Mouse (Mus musculus) thymus, adult 2 months (tissue): ENCODE measurements around the gene Mettl9. TPM values are rescaled to one million over a fixed set of nuclear protein-coding genes. Genes with fewer than 3 reads are reported as not detected.

Experiments
- DNase-seq: peaks from one replicate; pipeline ENCODE4 v3.0.0; 2021
- H3K27ac ChIP-seq: fragments of 200-500 bp; 2 replicates; pipeline ENCODE4 v1.5.1; 2012; ENCODE audit warnings: low read length, control low read depth; ENCODE audit not compliant: control insufficient read depth, insufficient read depth
- H3K27me3 ChIP-seq: fragments of 200-500 bp; 2 replicates; pipeline ENCODE4 v1.6.1; 2012; ENCODE audit warnings: mild to moderate bottlenecking, low read length, moderate library complexity, mixed read lengths; ENCODE audit not compliant: control insufficient read depth, insufficient read depth
- H3K36me3 ChIP-seq: fragments of 200-500 bp; 2 replicates; pipeline ENCODE4 v1.6.1; 2012; ENCODE audit warnings: mild to moderate bottlenecking, low read length, moderate library complexity; ENCODE audit not compliant: control insufficient read depth, insufficient read depth
- H3K4me1 ChIP-seq: fragments of 200-500 bp; replicated peaks from 2 replicates; pipeline ENCODE4 v1.6.1; 2012; ENCODE audit warnings: low read length; ENCODE audit not compliant: control insufficient read depth, insufficient read depth
- H3K4me3 ChIP-seq: fragments of 200-500 bp; 2 replicates; pipeline ENCODE4 v1.5.1; 2012; ENCODE audit warnings: mild to moderate bottlenecking, low read length, control low read depth, moderate library complexity; ENCODE audit not compliant: control insufficient read depth, insufficient read depth
- CTCF ChIP-seq: fragments of 200-500 bp; IDR thresholded peaks from 2 replicates; pipeline ENCODE4 v1.5.1; 2012; ENCODE audit warnings: mild to moderate bottlenecking, control low read depth, low read length, moderate library complexity, borderline replicate concordance; ENCODE audit not compliant: control insufficient read depth, poor library complexity, insufficient read depth; ENCODE audit errors: extremely low read depth
- POLR2A ChIP-seq: fragments of 200-500 bp; IDR thresholded peaks from 2 replicates; pipeline ENCODE4 v1.6.1; 2012; ENCODE audit warnings: mild to moderate bottlenecking, low read length, control low read depth, moderate library complexity; ENCODE audit not compliant: control insufficient read depth, poor library complexity, insufficient read depth; ENCODE audit errors: extremely low read depth
- WGBS: fragments of 180-500 bp; shearing (Covaris S2); methylation state at CpG from one replicate; pipeline ENCODE4 v1.1.7; 2018; 5-methylcytosine and 5-hydroxymethylcytosine counted together
- polyA plus RNA-seq: library from polyadenylated mRNA; depleted of rRNA; stranded (reverse); fragments of >200 nt; gene quantifications from 2 replicates; pipeline ENCODE4 v1.2.3, GENCODE M21; 2012

The Mettl9 gene
- polyA plus RNA-seq, 1 experiment: 20.7 TPM

- H3K36me3 ChIP-seq: no peaks in the 10 kb centered on the region; the same call in 1 of the 2 replicates
- H3K27ac ChIP-seq: no peak overlapping the region
- no peak for DNase-seq
- TF ChIP-seq POLR2A (no peak), CTCF (no peak)
- no peaks in the 10 kb centered on the region for H3K4me1 ChIP-seq
- H3K27me3 ChIP-seq: no peaks in the 10 kb centered on the region
- WGBS: 93% methylated on average over 4 of the region's 4 CpGs
- no peak overlapping the region for H3K4me3 ChIP-seq
Observed at GRCm38 (mm10) chr7:121071276-121071675, 37.0 kb downstream of the Mettl9 start.

- no peak for DNase-seq
- TF ChIP-seq POLR2A (no peak), CTCF (no peak)
- Histone ChIP-seq H3K4me1 (no peaks in the 10 kb centered on the region), H3K27ac (no peak overlapping the region), H3K36me3 (no peaks in the 10 kb centered on the region; the same call in 1 of the 2 replicates), H3K27me3 (no peaks in the 10 kb centered on the region), H3K4me3 (no peak overlapping the region)
- WGBS: 86% methylated on average over 5 of the region's 5 CpGs
Observed at GRCm38 (mm10) chr7:121072506-121072905, 38.3 kb downstream of the Mettl9 start.

- H3K27me3 ChIP-seq: no peaks in the 10 kb centered on the region
- H3K27ac ChIP-seq: no peak within 1 kb of the TSS
- H3K4me1 ChIP-seq: no peaks in the 10 kb centered on the region
- H3K4me3 ChIP-seq: no peak within 1 kb of the TSS
- WGBS: 82% methylated on average over 11 of the region's 11 CpGs
- no peak for DNase-seq
- H3K36me3 ChIP-seq: no peaks in the 10 kb centered on the region; the same call in 1 of the 2 replicates
- TF ChIP-seq CTCF: no peak
Observed at GRCm38 (mm10) chr7:121074281-121074680, 40.0 kb downstream of the Mettl9 start, which contains the start of gene Igsf6. TSS of gene Igsf6 (minus strand) at chr7:121074572.

GRCm38 (mm10) chr7:121074801-121075400, 40.7 kb downstream of the Mettl9 start:
- H3K4me3 ChIP-seq: no peak overlapping the region
- no peaks in the 10 kb centered on the region for H3K4me1 ChIP-seq
- no peak overlapping the region for H3K27ac ChIP-seq
- DNase-seq: no peak
- H3K36me3 ChIP-seq: no peaks in the 10 kb centered on the region; the same call in 1 of the 2 replicates
- 90% methylated on average over 6 of the region's 6 CpGs for WGBS
- no peaks in the 10 kb centered on the region for H3K27me3 ChIP-seq
- TF ChIP-seq CTCF (no peak), POLR2A (no peak)

- Histone ChIP-seq H3K36me3 (no peaks in the 10 kb centered on the region; the same call in 1 of the 2 replicates), H3K27me3 (no peaks in the 10 kb centered on the region), H3K4me3 (no peak overlapping the region), H3K27ac (no peak overlapping the region), H3K4me1 (no peaks in the 10 kb centered on the region)
- WGBS: 87% methylated on average over 5 of the region's 5 CpGs
- TF ChIP-seq POLR2A (no peak), CTCF (no peak)
- DNase-seq: no peak
Observed at GRCm38 (mm10) chr7:121075416-121075815, 41.2 kb downstream of the Mettl9 start.

- H3K27me3 ChIP-seq: no peaks in the 10 kb centered on the region
- H3K4me1 ChIP-seq: no peaks in the 10 kb centered on the region
- no peak overlapping the region for H3K4me3 ChIP-seq
- 94% methylated on average over 6 of the region's 6 CpGs for WGBS
- no peak for DNase-seq
- H3K27ac ChIP-seq: no peak overlapping the region
- TF ChIP-seq CTCF (no peak), POLR2A (no peak)
- H3K36me3 ChIP-seq: no peaks in the 10 kb centered on the region; the same call in 1 of the 2 replicates
Observed at GRCm38 (mm10) chr7:121077311-121077710, 43.1 kb downstream of the Mettl9 start.

GRCm38 (mm10) chr7:121077829-121078228, 43.6 kb downstream of the Mettl9 start:
- no peak overlapping the region for H3K27ac ChIP-seq
- H3K4me3 ChIP-seq: no peak overlapping the region
- H3K27me3 ChIP-seq: no peaks in the 10 kb centered on the region
- TF ChIP-seq POLR2A (no peak), CTCF (peak; percentile 31; the same call in 1 of the 2 replicates)
- DNase-seq: peak; percentile 56
- H3K36me3 ChIP-seq: no peaks in the 10 kb centered on the region; the same call in 1 of the 2 replicates
- H3K4me1 ChIP-seq: no peaks in the 10 kb centered on the region
- 63% methylated on average over 5 of the region's 5 CpGs for WGBS
